Mouse (Mus musculus) stomach, embryonic 14.5 days (tissue): ENCODE measurements around the gene Itgb2l. TPM values are rescaled to one million over a fixed set of nuclear protein-coding genes. Genes with fewer than 3 reads are reported as not detected.

Experiments
- polyA plus RNA-seq: library from polyadenylated mRNA; unstranded; fragments of >200 nt; fragmentation: Nextera tagmentation; extraction: Ambion mirVana; gene quantifications from 2 replicates; pipeline ENCODE4 v1.2.1, GENCODE M21; 2014

The Itgb2l gene
- polyA plus RNA-seq, 1 experiment from 2014 or later, result 0.90 TPM

Other genes with a start within 250 kb of the Itgb2l start
- gene Sh3bgr, start 243.2 kb downstream of the Itgb2l start, polyA plus RNA-seq, result 29.7 TPM in 2 replicates
- 0.41 and 0.48 TPM in 2 replicates for gene B3galt5, start 207.8 kb downstream of the Itgb2l start, polyA plus RNA-seq
- 33.1 and 34.3 TPM in 2 replicates for gene Pcp4, start 24.0 kb upstream of the Itgb2l start, polyA plus RNA-seq